Mouse (Mus musculus): ENCODE data around the gene Ldlrad2. TPM values are rescaled to one million over a fixed set of nuclear protein-coding genes. Genes with fewer than 3 reads are reported as not detected.

Gene Ldlrad2
- polyA plus RNA-seq, 1 experiment from 2014 or later = 0.99 TPM

- no peaks in the 10 kb centered on the region for H3K9me3 ChIP-seq (ENCODE audit: control insufficient read depth, low read length)
- peak overlapping the region; percentile 45 for H3K9ac ChIP-seq (ENCODE audit: low read depth, low read length)
- peaks cover 3% of the 10 kb centered on the region; the same call in 1 of the 2 replicates for H3K27me3 ChIP-seq (replicated peaks; ENCODE audit: control insufficient read depth, insufficient read depth, low read length)
- peak overlapping the region; percentile 59 for H3K4me2 ChIP-seq (ENCODE audit: low read length)
- 3% methylated on average over 39 of the region's 39 CpGs for WGBS
- no peak overlapping the region for H3K27ac ChIP-seq (ENCODE audit: low read depth, low read length)
- H3K36me3 ChIP-seq (ENCODE audit: control insufficient read depth, insufficient read depth, low read length) = no peaks in the 10 kb centered on the region
- 0 out of 2 replicates have a peak, but pooled peaks have one; percentile 40 for ATAC-seq
- H3K4me3 ChIP-seq (ENCODE audit: low read length) = peak overlapping the region; percentile 35
- peaks cover 6% of the 10 kb centered on the region; the same call in 1 of the 2 replicates for H3K4me1 ChIP-seq (ENCODE audit: control insufficient read depth, insufficient read depth, low read depth, low read length)
These were observed 3.9 kb upstream of the Ldlrad2 start for GRCm38 (mm10) chr4:137578181-137578845.

DNA sequence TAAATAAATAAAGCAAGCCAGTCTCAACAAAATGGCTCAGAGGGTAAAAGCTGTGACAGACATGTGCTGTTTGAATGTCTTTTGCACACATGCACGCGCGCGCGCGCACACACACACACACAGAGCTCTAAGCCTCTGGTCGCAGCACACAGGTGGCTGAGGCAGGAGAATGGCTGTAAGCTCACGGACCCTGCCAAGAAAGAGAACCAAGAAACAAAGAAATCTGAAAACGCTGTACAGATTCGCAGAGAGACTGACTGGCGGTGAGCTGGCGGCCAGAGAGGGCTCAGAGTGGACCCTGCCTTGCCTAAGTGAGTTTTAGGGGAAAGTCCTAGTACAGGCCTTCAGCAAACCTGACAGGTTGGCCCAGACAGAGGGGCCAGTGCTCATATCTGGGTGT is 3.1 kb upstream of the Ldlrad2 start:
- WGBS = 94% methylated on average over 12 of the region's 12 CpGs
- peaks cover 6% of the 10 kb centered on the region; the same call in 1 of the 2 replicates for H3K4me1 ChIP-seq (ENCODE audit: control insufficient read depth, insufficient read depth, low read depth, low read length)
- ATAC-seq = no peak
- peaks cover 3% of the 10 kb centered on the region; the same call in 1 of the 2 replicates for H3K27me3 ChIP-seq (replicated peaks; ENCODE audit: control insufficient read depth, insufficient read depth, low read length)
- H3K36me3 ChIP-seq (ENCODE audit: control insufficient read depth, insufficient read depth, low read length) = no peaks in the 10 kb centered on the region
- H3K9me3 ChIP-seq (ENCODE audit: control insufficient read depth, low read length) = no peaks in the 10 kb centered on the region
- H3K9ac ChIP-seq (ENCODE audit: low read depth, low read length) = no peak overlapping the region
- no peak overlapping the region for H3K4me2 ChIP-seq (ENCODE audit: low read length)
- H3K27ac ChIP-seq (ENCODE audit: low read depth, low read length) = no peak overlapping the region
- H3K4me3 ChIP-seq (ENCODE audit: low read length) = no peak overlapping the region

GRCm38 (mm10) chr4:137569873-137570272 is 4.5 kb downstream of the Ldlrad2 start:
- ATAC-seq = no peak
- no peaks in the 10 kb centered on the region for H3K9me3 ChIP-seq (ENCODE audit: control insufficient read depth, low read length)
- no peaks in the 10 kb centered on the region for H3K36me3 ChIP-seq (ENCODE audit: control insufficient read depth, insufficient read depth, low read length)
- 69% methylated on average over 9 of the region's 9 CpGs for WGBS
- H3K4me1 ChIP-seq (ENCODE audit: control insufficient read depth, insufficient read depth, low read depth, low read length) = no peaks in the 10 kb centered on the region
- H3K27me3 ChIP-seq (replicated peaks; ENCODE audit: control insufficient read depth, insufficient read depth, low read length) = no peaks in the 10 kb centered on the region
- no peak overlapping the region for H3K4me3 ChIP-seq (ENCODE audit: low read length)
- no peak overlapping the region for H3K27ac ChIP-seq (ENCODE audit: low read depth, low read length)
- no peak overlapping the region for H3K9ac ChIP-seq (ENCODE audit: low read depth, low read length)
- H3K4me2 ChIP-seq (ENCODE audit: low read length) = no peak overlapping the region

DNA sequence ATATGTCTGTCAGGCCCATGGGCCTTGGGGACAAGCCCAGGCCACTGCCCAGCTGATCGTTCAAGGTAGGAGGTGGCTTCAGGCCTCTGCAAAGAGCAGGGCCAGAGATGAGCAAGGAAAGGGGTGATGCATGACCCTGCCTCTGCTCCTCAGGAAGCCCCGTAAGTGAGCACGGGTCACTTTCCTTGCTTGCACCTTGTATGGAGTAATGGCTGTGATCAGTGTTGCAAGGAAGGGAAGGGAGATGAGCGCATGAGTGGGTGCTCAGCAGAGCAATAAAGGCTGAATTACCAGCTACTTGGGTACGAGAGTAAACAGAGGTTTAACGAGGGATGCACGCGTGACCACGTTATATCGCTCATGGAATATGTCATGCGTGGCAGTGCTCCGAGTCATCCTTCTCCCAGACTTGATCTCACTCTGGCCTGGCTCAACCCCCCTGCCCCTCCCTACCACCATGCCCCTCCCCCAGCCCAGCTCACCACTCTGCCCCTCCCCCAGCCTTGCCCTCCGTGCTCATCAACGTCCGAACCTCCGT is 17.6 kb downstream of the Ldlrad2 start:
- 88% methylated on average over 16 of the region's 16 CpGs for WGBS
- no peak overlapping the region for H3K4me3 ChIP-seq (ENCODE audit: low read length)
- H3K4me1 ChIP-seq (ENCODE audit: control insufficient read depth, insufficient read depth, low read depth, low read length) = no peaks in the 10 kb centered on the region
- no peaks in the 10 kb centered on the region for H3K27me3 ChIP-seq (replicated peaks; ENCODE audit: control insufficient read depth, insufficient read depth, low read length)
- H3K36me3 ChIP-seq (ENCODE audit: control insufficient read depth, insufficient read depth, low read length) = no peaks in the 10 kb centered on the region
- no peaks in the 10 kb centered on the region for H3K9me3 ChIP-seq (ENCODE audit: control insufficient read depth, low read length)
- H3K9ac ChIP-seq (ENCODE audit: low read depth, low read length) = no peak overlapping the region
- H3K27ac ChIP-seq (ENCODE audit: low read depth, low read length) = no peak overlapping the region
- H3K4me2 ChIP-seq (ENCODE audit: low read length) = no peak overlapping the region
- no peak for ATAC-seq

- no peaks in the 10 kb centered on the region for H3K4me1 ChIP-seq (ENCODE audit: control insufficient read depth, insufficient read depth, low read depth, low read length)
These were observed 20.9 kb downstream of the Ldlrad2 start for GRCm38 (mm10) chr4:137553466-137553865.

DNA sequence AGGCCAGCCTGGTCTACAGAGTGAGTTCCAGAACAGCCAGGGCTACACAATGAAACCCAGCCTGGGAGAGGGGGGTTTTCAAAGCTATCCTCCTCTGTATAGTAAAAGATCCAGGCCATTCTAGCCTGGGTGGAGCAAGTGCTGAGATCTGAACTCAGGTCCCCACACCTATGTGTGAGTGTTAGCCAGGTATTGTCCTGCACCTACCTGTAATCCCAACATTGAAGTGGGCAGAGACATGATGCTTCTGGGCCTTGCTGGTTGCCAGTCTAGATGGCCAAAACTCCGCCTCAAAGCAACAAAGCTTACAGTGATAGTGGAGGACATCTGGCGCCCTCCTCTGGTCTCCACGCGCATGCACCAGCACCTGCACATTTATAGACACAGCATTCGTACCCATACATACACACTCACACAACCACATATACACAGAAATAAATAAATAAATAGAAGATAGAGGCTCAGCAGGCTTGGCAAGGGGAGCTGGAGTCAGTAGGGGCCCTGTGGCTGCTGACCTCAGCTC is 28.3 kb downstream of the Ldlrad2 start:
- Histone ChIP-seq H3K9ac (ENCODE audit: low read depth, low read length) (no peak overlapping the region), H3K36me3 (ENCODE audit: control insufficient read depth, insufficient read depth, low read length) (no peaks in the 10 kb centered on the region), H3K27ac (ENCODE audit: low read depth, low read length) (no peak overlapping the region), H3K4me3 (ENCODE audit: low read length) (no peak overlapping the region), H3K27me3 (replicated peaks; ENCODE audit: control insufficient read depth, insufficient read depth, low read length) (no peaks in the 10 kb centered on the region), H3K4me2 (ENCODE audit: low read length) (no peak overlapping the region), H3K4me1 (ENCODE audit: control insufficient read depth, insufficient read depth, low read depth, low read length) (no peaks in the 10 kb centered on the region), H3K9me3 (ENCODE audit: control insufficient read depth, low read length) (no peaks in the 10 kb centered on the region)
- WGBS = 58% methylated on average over 5 of the region's 5 CpGs
- ATAC-seq = no peak

More at GRCm38 (mm10) chr4:137553466-137553865, 20.9 kb downstream of the Ldlrad2 start:
- Histone ChIP-seq H3K9me3 (ENCODE audit: control insufficient read depth, low read length) (no peaks in the 10 kb centered on the region), H3K4me3 (ENCODE audit: low read length) (no peak overlapping the region), H3K9ac (ENCODE audit: low read depth, low read length) (no peak overlapping the region), H3K27me3 (replicated peaks; ENCODE audit: control insufficient read depth, insufficient read depth, low read length) (no peaks in the 10 kb centered on the region), H3K36me3 (ENCODE audit: control insufficient read depth, insufficient read depth, low read length) (no peaks in the 10 kb centered on the region), H3K27ac (ENCODE audit: low read depth, low read length) (no peak overlapping the region), H3K4me2 (ENCODE audit: low read length) (no peak overlapping the region)
- 96% methylated on average over 17 of the region's 17 CpGs for WGBS
- no peak for ATAC-seq

GRCm38 (mm10) chr4:137545568-137545967 is 28.8 kb downstream of the Ldlrad2 start:
- 95% methylated on average over 9 of the region's 9 CpGs for WGBS
- ATAC-seq = no peak
- no peak overlapping the region for H3K9ac ChIP-seq (ENCODE audit: low read depth, low read length)
- no peak overlapping the region for H3K4me2 ChIP-seq (ENCODE audit: low read length)
- H3K36me3 ChIP-seq (ENCODE audit: control insufficient read depth, insufficient read depth, low read length) = no peaks in the 10 kb centered on the region
- no peaks in the 10 kb centered on the region for H3K27me3 ChIP-seq (replicated peaks; ENCODE audit: control insufficient read depth, insufficient read depth, low read length)
- H3K27ac ChIP-seq (ENCODE audit: low read depth, low read length) = no peak overlapping the region
- H3K9me3 ChIP-seq (ENCODE audit: control insufficient read depth, low read length) = no peaks in the 10 kb centered on the region
- H3K4me3 ChIP-seq (ENCODE audit: low read length) = no peak overlapping the region
- H3K4me1 ChIP-seq (ENCODE audit: control insufficient read depth, insufficient read depth, low read depth, low read length) = no peaks in the 10 kb centered on the region

DNA sequence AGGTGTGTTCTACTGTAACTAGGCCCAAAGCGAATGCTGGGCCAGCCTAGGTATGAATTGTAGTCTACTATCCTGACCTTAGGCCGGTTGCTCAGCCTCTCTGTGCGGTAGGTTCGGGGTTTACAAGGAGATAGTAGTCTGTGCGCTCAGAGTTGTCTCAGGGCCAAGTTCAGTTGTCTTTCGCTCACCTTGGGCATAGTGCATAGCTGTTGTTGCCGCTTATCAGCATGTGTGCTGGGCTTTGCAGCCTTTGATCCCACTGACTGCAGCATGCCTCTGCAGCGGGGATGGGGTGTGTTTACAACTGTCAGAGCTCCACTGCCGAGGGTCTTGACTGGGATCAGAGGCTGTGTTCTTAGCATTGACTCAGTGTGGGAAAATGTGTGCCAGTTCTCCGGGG is 31.4 kb downstream of the Ldlrad2 start:
- Histone ChIP-seq H3K9ac (ENCODE audit: low read depth, low read length) (no peak overlapping the region), H3K27ac (ENCODE audit: low read depth, low read length) (no peak overlapping the region), H3K36me3 (ENCODE audit: control insufficient read depth, insufficient read depth, low read length) (no peaks in the 10 kb centered on the region), H3K4me3 (ENCODE audit: low read length) (no peak overlapping the region), H3K27me3 (replicated peaks; ENCODE audit: control insufficient read depth, insufficient read depth, low read length) (no peaks in the 10 kb centered on the region), H3K4me1 (ENCODE audit: control insufficient read depth, insufficient read depth, low read depth, low read length) (no peaks in the 10 kb centered on the region), H3K4me2 (ENCODE audit: low read length) (no peak overlapping the region), H3K9me3 (ENCODE audit: control insufficient read depth, low read length) (no peaks in the 10 kb centered on the region)
- no peak for ATAC-seq
- 94% methylated on average over 10 of the region's 10 CpGs for WGBS

DNA sequence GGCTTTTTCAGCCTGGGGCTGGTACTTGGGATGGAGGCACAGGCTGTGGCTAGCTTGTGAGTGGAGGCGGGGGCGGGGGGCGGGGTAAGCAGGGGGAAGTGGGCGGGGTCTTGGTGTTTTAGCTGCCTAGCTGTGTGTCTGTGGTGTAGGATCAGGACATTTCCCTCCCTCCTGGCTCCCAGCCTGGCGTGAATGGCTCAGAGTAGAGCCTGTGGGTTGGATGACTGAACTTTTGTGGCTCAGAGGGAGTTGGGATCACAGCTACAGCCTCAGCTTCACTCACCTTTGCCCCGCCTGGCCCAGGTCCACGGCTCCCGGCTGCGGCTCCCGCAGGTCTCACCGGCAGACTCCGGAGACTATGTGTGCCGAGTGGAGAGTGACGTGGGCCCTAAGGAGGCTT is 34.0 kb downstream of the Ldlrad2 start:
- H3K36me3 ChIP-seq (ENCODE audit: control insufficient read depth, insufficient read depth, low read length) = no peaks in the 10 kb centered on the region
- WGBS = 62% methylated on average over 14 of the region's 14 CpGs
- no peaks in the 10 kb centered on the region for H3K9me3 ChIP-seq (ENCODE audit: control insufficient read depth, low read length)
- no peak overlapping the region for H3K9ac ChIP-seq (ENCODE audit: low read depth, low read length)
- no peaks in the 10 kb centered on the region for H3K27me3 ChIP-seq (replicated peaks; ENCODE audit: control insufficient read depth, insufficient read depth, low read length)
- H3K27ac ChIP-seq (ENCODE audit: low read depth, low read length) = no peak overlapping the region
- no peak for ATAC-seq
- no peak overlapping the region for H3K4me2 ChIP-seq (ENCODE audit: low read length)
- no peak overlapping the region for H3K4me3 ChIP-seq (ENCODE audit: low read length)
- no peaks in the 10 kb centered on the region for H3K4me1 ChIP-seq (ENCODE audit: control insufficient read depth, insufficient read depth, low read depth, low read length)
